Mouse (Mus musculus) hindbrain, embryonic 13.5 days (tissue): ENCODE measurements around the gene Mrpl57. TPM values are rescaled to one million over a fixed set of nuclear protein-coding genes. Genes with fewer than 3 reads are reported as not detected.

Experiments used
- ATAC-seq: fragments of 200-750 bp; cut with Nextera tagmentation; 2 replicates; pipeline ENCODE4 v1.8.0; 2017; ENCODE audit warnings: moderate TSS enrichment; ENCODE audit not compliant: low FRiP score
- H3K27ac ChIP-seq: fragments of 300-500 bp; sonication (generic); 2 replicates; pipeline ENCODE4 v1.5.1; 2015; ENCODE audit warnings: inconsistent platforms, mild to moderate bottlenecking, moderate library complexity
- H3K27me3 ChIP-seq: fragments of 300-500 bp; sonication (generic); 2 replicates; pipeline ENCODE4 v1.6.1; 2015; ENCODE audit warnings: mild to moderate bottlenecking, inconsistent platforms
- H3K36me3 ChIP-seq: fragments of 300-500 bp; sonication (generic); 2 replicates; pipeline ENCODE4 v1.6.1; 2015; ENCODE audit warnings: mild to moderate bottlenecking, inconsistent platforms
- H3K4me1 ChIP-seq: fragments of 300-500 bp; sonication (generic); replicated peaks from 2 replicates; pipeline ENCODE4 v1.6.1; 2015; ENCODE audit warnings: inconsistent platforms
- H3K4me2 ChIP-seq: fragments of 300-500 bp; sonication (generic); 2 replicates; pipeline ENCODE4 v1.6.1; 2015; ENCODE audit warnings: inconsistent platforms, mild to moderate bottlenecking, moderate library complexity
- H3K4me3 ChIP-seq: fragments of 300-500 bp; sonication (generic); 2 replicates; pipeline ENCODE4 v1.5.1; 2015; ENCODE audit warnings: mild to moderate bottlenecking, inconsistent platforms
- H3K9ac ChIP-seq: fragments of 300-500 bp; sonication (generic); 2 replicates; pipeline ENCODE4 v1.6.1; 2015; ENCODE audit warnings: mild to moderate bottlenecking, inconsistent platforms
- H3K9me3 ChIP-seq: fragments of 300-500 bp; sonication (generic); 2 replicates; pipeline ENCODE4 v1.6.1; 2016; ENCODE audit warnings: inconsistent platforms
- WGBS: fragments of 180-500 bp; shearing (Covaris S2); methylation state at CpG from one replicate; pipeline ENCODE4 v1.1.7; 2015; 5-methylcytosine and 5-hydroxymethylcytosine counted together
- polyA plus RNA-seq: library from polyadenylated mRNA; unstranded; fragments of >200 nt; fragmentation: Nextera tagmentation; extraction: Ambion mirVana; gene quantifications from 2 replicates; pipeline ENCODE4 v1.2.1, GENCODE M21; 2015

The Mrpl57 gene
- polyA plus RNA-seq, result 153 and 155 TPM in 2 replicates

GRCm38 (mm10) chr14:57825788-57826751 is at the start of gene Mrpl57, which contains the start of gene Ska3:
Gene Mrpl57, plus strand, starts transcription at chr14:57826234.
Gene Ska3, minus strand, starts transcription at chr14:57826185.
- under 1% methylated on average over 96 of the region's 96 CpGs for WGBS
- peak within 1 kb of the TSS; percentile 90 for H3K9ac ChIP-seq
- H3K27me3 ChIP-seq, result no peaks in the 10 kb centered on the region
- peak within 1 kb of the TSS; percentile 81 for H3K4me3 ChIP-seq
- H3K4me1 ChIP-seq, result peaks cover 22% of the 10 kb centered on the region
- peak; percentile 96 for ATAC-seq
- peaks cover 4% of the 10 kb centered on the region; the same call in 1 of the 2 replicates for H3K36me3 ChIP-seq
- H3K4me2 ChIP-seq, result peak within 1 kb of the TSS; percentile 71
- peak within 1 kb of the TSS; percentile 94 for H3K27ac ChIP-seq
- no peaks in the 10 kb centered on the region for H3K9me3 ChIP-seq

- 69% methylated on average over 4 of the region's 4 CpGs for WGBS
- Histone ChIP-seq H3K27me3 (no peaks in the 10 kb centered on the region), H3K9ac (no peak overlapping the region), H3K36me3 (no peaks in the 10 kb centered on the region), H3K27ac (no peak overlapping the region), H3K4me1 (no peaks in the 10 kb centered on the region), H3K9me3 (no peaks in the 10 kb centered on the region), H3K4me3 (no peak overlapping the region), H3K4me2 (no peak overlapping the region)
- no peak for ATAC-seq
Observed at GRCm38 (mm10) chr14:57787406-57787805, 38.6 kb upstream of the Mrpl57 start.

GRCm38 (mm10) chr14:57789311-57789710 is 36.7 kb upstream of the Mrpl57 start:
- no peaks in the 10 kb centered on the region for H3K9me3 ChIP-seq
- H3K27ac ChIP-seq, result no peak overlapping the region
- H3K4me3 ChIP-seq, result no peak overlapping the region
- no peak for ATAC-seq
- H3K36me3 ChIP-seq, result no peaks in the 10 kb centered on the region
- no peaks in the 10 kb centered on the region for H3K4me1 ChIP-seq
- H3K9ac ChIP-seq, result no peak overlapping the region
- no peak overlapping the region for H3K4me2 ChIP-seq
- WGBS, result 82% methylated on average over 2 of the region's 2 CpGs
- H3K27me3 ChIP-seq, result no peaks in the 10 kb centered on the region

GRCm38 (mm10) chr14:57789759-57790158 is 36.3 kb upstream of the Mrpl57 start:
- H3K4me1 ChIP-seq, result no peaks in the 10 kb centered on the region
- no peaks in the 10 kb centered on the region for H3K9me3 ChIP-seq
- H3K27me3 ChIP-seq, result no peaks in the 10 kb centered on the region
- H3K4me3 ChIP-seq, result no peak overlapping the region
- WGBS, result 94% methylated on average over 9 of the region's 9 CpGs
- no peaks in the 10 kb centered on the region for H3K36me3 ChIP-seq
- ATAC-seq, result no peak
- no peak overlapping the region for H3K27ac ChIP-seq
- no peak overlapping the region for H3K4me2 ChIP-seq
- H3K9ac ChIP-seq, result no peak overlapping the region

GRCm38 (mm10) chr14:57791171-57791570 is 34.9 kb upstream of the Mrpl57 start:
- H3K36me3 ChIP-seq, result no peaks in the 10 kb centered on the region
- no peak for ATAC-seq
- H3K9ac ChIP-seq, result no peak overlapping the region
- 87% methylated on average over 4 of the region's 4 CpGs for WGBS
- H3K4me2 ChIP-seq, result no peak overlapping the region
- H3K4me3 ChIP-seq, result no peak overlapping the region
- no peaks in the 10 kb centered on the region for H3K27me3 ChIP-seq
- H3K9me3 ChIP-seq, result no peaks in the 10 kb centered on the region
- no peak overlapping the region for H3K27ac ChIP-seq
- no peaks in the 10 kb centered on the region for H3K4me1 ChIP-seq

GRCm38 (mm10) chr14:57797551-57797950 is 28.5 kb upstream of the Mrpl57 start:
- peak overlapping the region; percentile 80 for H3K27ac ChIP-seq
- H3K36me3 ChIP-seq, result peaks cover 9% of the 10 kb centered on the region
- H3K4me2 ChIP-seq, result peak overlapping the region; percentile 62
- peaks cover 25% of the 10 kb centered on the region for H3K4me1 ChIP-seq
- H3K9ac ChIP-seq, result peak overlapping the region; percentile 68
- 15% methylated on average over 7 of the region's 7 CpGs for WGBS
- 0 out of 2 replicates have a peak, but pooled peaks cover 5% of the 10 kb centered on the region for H3K27me3 ChIP-seq
- peak overlapping the region; percentile 72 for H3K4me3 ChIP-seq
- no peaks in the 10 kb centered on the region for H3K9me3 ChIP-seq
- peak; percentile 76 for ATAC-seq

- WGBS, result under 1% methylated on average over 95 of the region's 99 CpGs
- Histone ChIP-seq H3K27me3 (0 out of 2 replicates have a peak, but pooled peaks cover 5% of the 10 kb centered on the region), H3K36me3 (peaks cover 16% of the 10 kb centered on the region), H3K4me2 (peak within 1 kb of the TSS; percentile 83), H3K4me3 (peak within 1 kb of the TSS; percentile 72), H3K9me3 (no peaks in the 10 kb centered on the region), H3K4me1 (peaks cover 25% of the 10 kb centered on the region), H3K27ac (peak within 1 kb of the TSS; percentile 87), H3K9ac (peak within 1 kb of the TSS; percentile 91)
- ATAC-seq, result peak; percentile 97
Observed at GRCm38 (mm10) chr14:57797991-57798931, 27.8 kb upstream of the Mrpl57 start, which contains the start of gene Sap18. Gene Sap18, plus strand, starts transcription at chr14:57798180.

GRCm38 (mm10) chr14:57803731-57804130 is 22.3 kb upstream of the Mrpl57 start:
- no peak overlapping the region for H3K9ac ChIP-seq
- ATAC-seq, result no peak
- H3K36me3 ChIP-seq, result peaks cover 58% of the 10 kb centered on the region
- 91% methylated on average over 4 of the region's 4 CpGs for WGBS
- H3K27me3 ChIP-seq, result no peaks in the 10 kb centered on the region
- peaks cover 22% of the 10 kb centered on the region for H3K4me1 ChIP-seq
- H3K9me3 ChIP-seq, result no peaks in the 10 kb centered on the region
- no peak overlapping the region for H3K4me2 ChIP-seq
- no peak overlapping the region for H3K4me3 ChIP-seq
- H3K27ac ChIP-seq, result no peak overlapping the region

GRCm38 (mm10) chr14:57808558-57808957 is 17.5 kb upstream of the Mrpl57 start:
- H3K9me3 ChIP-seq, result no peaks in the 10 kb centered on the region
- WGBS, result 76% methylated on average over 5 of the region's 5 CpGs
- H3K4me2 ChIP-seq, result no peak overlapping the region
- H3K27ac ChIP-seq, result no peak overlapping the region
- no peak overlapping the region for H3K4me3 ChIP-seq
- H3K36me3 ChIP-seq, result peaks cover 65% of the 10 kb centered on the region
- no peaks in the 10 kb centered on the region for H3K27me3 ChIP-seq
- H3K9ac ChIP-seq, result no peak overlapping the region
- no peak for ATAC-seq
- H3K4me1 ChIP-seq, result no peaks in the 10 kb centered on the region

- no peak overlapping the region for H3K4me2 ChIP-seq
- H3K27me3 ChIP-seq, result no peaks in the 10 kb centered on the region
- no peak for ATAC-seq
- no peak overlapping the region for H3K27ac ChIP-seq
- H3K9ac ChIP-seq, result no peak overlapping the region
- H3K36me3 ChIP-seq, result peaks cover 48% of the 10 kb centered on the region
- no peaks in the 10 kb centered on the region for H3K9me3 ChIP-seq
- 95% methylated on average over 2 of the region's 2 CpGs for WGBS
- no peaks in the 10 kb centered on the region for H3K4me1 ChIP-seq
- no peak overlapping the region for H3K4me3 ChIP-seq
Observed at GRCm38 (mm10) chr14:57810886-57811285, 15.1 kb upstream of the Mrpl57 start.

GRCm38 (mm10) chr14:57811844-57812243 is 14.2 kb upstream of the Mrpl57 start:
- Histone ChIP-seq H3K9ac (no peak overlapping the region), H3K9me3 (no peaks in the 10 kb centered on the region), H3K36me3 (peaks cover 40% of the 10 kb centered on the region; the same call in 1 of the 2 replicates), H3K27me3 (no peaks in the 10 kb centered on the region), H3K4me1 (no peaks in the 10 kb centered on the region), H3K4me3 (no peak overlapping the region), H3K27ac (no peak overlapping the region), H3K4me2 (no peak overlapping the region)
- WGBS, result 96% methylated on average over 5 of the region's 5 CpGs
- no peak for ATAC-seq

- peaks cover 9% of the 10 kb centered on the region; the same call in 1 of the 2 replicates for H3K36me3 ChIP-seq
- no peak overlapping the region for H3K9ac ChIP-seq
- peaks cover 8% of the 10 kb centered on the region; the same call in 1 of the 2 replicates for H3K4me1 ChIP-seq
- WGBS, result 92% methylated on average over 4 of the region's 4 CpGs
- no peak overlapping the region for H3K27ac ChIP-seq
- H3K4me3 ChIP-seq, result no peak overlapping the region
- H3K9me3 ChIP-seq, result no peaks in the 10 kb centered on the region
- ATAC-seq, result no peak
- H3K4me2 ChIP-seq, result no peak overlapping the region
- no peaks in the 10 kb centered on the region for H3K27me3 ChIP-seq
Observed at GRCm38 (mm10) chr14:57820839-57821238, 5.2 kb upstream of the Mrpl57 start.
